Mouse (Mus musculus) ES-E14 (cell line): ENCODE data around the gene Usf3. TPM values are rescaled to one million over a fixed set of nuclear protein-coding genes. Genes with fewer than 3 reads are reported as not detected.

ENCODE experiments used
- DNase-seq: peaks from one replicate; pipeline ENCODE4 v3.0.0-alpha.2; 2013; ENCODE audit warnings: low read depth, low spot score
- H3K27ac ChIP-seq: 2 replicates; pipeline ENCODE4 v1.5.1; 2012; ENCODE audit warnings: low read depth, mild to moderate bottlenecking, low read length, moderate library complexity, mixed read lengths; ENCODE audit not compliant: poor library complexity, insufficient read depth, severe bottlenecking
- H3K36me3 ChIP-seq: 2 replicates; pipeline ENCODE4 v1.6.1; 2012; ENCODE audit warnings: mild to moderate bottlenecking, low read length, moderate library complexity, mixed read lengths; ENCODE audit not compliant: control insufficient read depth, poor library complexity, insufficient read depth, severe bottlenecking
- H3K4me1 ChIP-seq, 2 experiments: fragments of 150-350 bp in 1 of 2; sonication (generic) in 1 of 2; 2 replicates each; pipeline ENCODE4 v1.6.1; 2012; ENCODE audit warnings: low read length in 2 of 2, mild to moderate bottlenecking in 1 of 2, mixed read lengths in 1 of 2; ENCODE audit not compliant: control insufficient read depth in 2 of 2, insufficient read depth in 2 of 2, poor library complexity in 1 of 2
- H3K4me3 ChIP-seq, 2 experiments: fragments of 150-350 bp in 1 of 2; sonication (generic) in 1 of 2; 2 replicates each; pipeline ENCODE4 v1.5.1; 2012; ENCODE audit warnings: low read length in 2 of 2, low read depth in 1 of 2, mild to moderate bottlenecking in 1 of 2, mixed read lengths in 1 of 2; ENCODE audit not compliant: insufficient read depth in 1 of 2, poor library complexity in 1 of 2, severe bottlenecking in 1 of 2
- H3K9ac ChIP-seq: 2 replicates; pipeline ENCODE4 v1.6.1; 2012; ENCODE audit warnings: low read depth, mild to moderate bottlenecking, low read length, mixed read lengths; ENCODE audit not compliant: poor library complexity, insufficient read depth, severe bottlenecking
- H3K9me3 ChIP-seq: fragments of 150-350 bp; sonication (generic); 2 replicates; pipeline ENCODE4 v1.6.1; 2012; ENCODE audit warnings: low read depth, mild to moderate bottlenecking, low read length; ENCODE audit not compliant: control insufficient read depth, insufficient read depth
- CHD2 ChIP-seq: IDR thresholded peaks from 2 replicates; pipeline ENCODE4 v1.6.1; 2014; ENCODE audit warnings: mild to moderate bottlenecking, low read depth, low read length, inconsistent platforms
- HCFC1 ChIP-seq: IDR thresholded peaks from 2 replicates; pipeline ENCODE4 v1.6.1; 2012; ENCODE audit warnings: low read length, inconsistent platforms, borderline replicate concordance; ENCODE audit not compliant: insufficient read depth
- MAFK ChIP-seq: IDR thresholded peaks from 2 replicates; pipeline ENCODE4 v1.6.1; 2014; ENCODE audit warnings: mild to moderate bottlenecking, low read depth, low read length, inconsistent platforms; ENCODE audit not compliant: insufficient read depth
- ZC3H11A ChIP-seq: IDR thresholded peaks from 2 replicates; pipeline ENCODE4 v1.6.1; 2012; ENCODE audit warnings: low read depth, mild to moderate bottlenecking, inconsistent platforms, low read length, borderline replicate concordance
- ZNF384 ChIP-seq: IDR thresholded peaks from 2 replicates; pipeline ENCODE4 v1.6.1; 2012; ENCODE audit warnings: low read depth, low read length, inconsistent platforms
- in situ Hi-C, 2 experiments: fragments of 600-800 bp; cut with MboI; formaldehyde crosslinking; loops; one replicate each; pipeline ENCODE4 v1.15.1; 2025; ENCODE audit warnings: low sequenced_read_pairs in 2 of 2, inconsistent platforms in 1 of 2; ENCODE audit not compliant: unreplicated experiment in 2 of 2
- total RNA-seq: library from RNA; depleted of rRNA; stranded (reverse); fragments of 300-350 nt; gene quantifications from 2 replicates; pipeline ENCODE4 v1.2.3, GENCODE M21; 2012

Gene Usf3
- total RNA-seq, 1 experiment: 7.1 TPM

GRCm38 (mm10) chr16:44199066-44199703 is 26.1 kb downstream of the Usf3 start:
- Histone ChIP-seq H3K27ac (no peak overlapping the region), H3K4me3 (no peak overlapping the region), H3K36me3 (no peaks in the 10 kb centered on the region), H3K9me3 (no peaks in the 10 kb centered on the region), H3K4me1 (no peaks in the 10 kb centered on the region), H3K9ac (no peak overlapping the region)
- in situ Hi-C loops: no loop called here
- no peak for DNase-seq
- TF ChIP-seq ZC3H11A (no peak), CHD2 (no peak), ZNF384 (no peak), HCFC1 (no peak), MAFK (no peak)

- DNase-seq: no peak
- no peaks in the 10 kb centered on the region for H3K9me3 ChIP-seq
- H3K27ac ChIP-seq: no peak overlapping the region
- H3K9ac ChIP-seq: no peak overlapping the region
- TF ChIP-seq MAFK (no peak), ZNF384 (no peak), ZC3H11A (no peak), HCFC1 (no peak), CHD2 (no peak)
- in situ Hi-C loops: no loop called here
- H3K4me1 ChIP-seq: no peaks in the 10 kb centered on the region
- no peaks in the 10 kb centered on the region for H3K36me3 ChIP-seq
- no peak overlapping the region for H3K4me3 ChIP-seq
These were observed 27.1 kb downstream of the Usf3 start for GRCm38 (mm10) chr16:44200146-44200545.

GRCm38 (mm10) chr16:44204331-44204730 is 31.3 kb downstream of the Usf3 start:
- Histone ChIP-seq H3K4me3 (no peak overlapping the region), H3K9me3 (no peaks in the 10 kb centered on the region), H3K36me3 (no peaks in the 10 kb centered on the region), H3K9ac (no peak overlapping the region), H3K27ac (no peak overlapping the region), H3K4me1 (peaks cover 0 to 4% of the 10 kb centered on the region in 2 experiments; a peak in 1 of 4 replicates)
- in situ Hi-C loops: no loop called here
- no peak for TF ChIP-seq HCFC1
- TF ChIP-seq ZNF384: no peak
- no peak for DNase-seq

GRCm38 (mm10) chr16:44205973-44206372 is 32.9 kb downstream of the Usf3 start:
- no peaks in the 10 kb centered on the region for H3K36me3 ChIP-seq
- DNase-seq: no peak
- no peak for TF ChIP-seq MAFK
- no peak for TF ChIP-seq HCFC1
- no peak overlapping the region for H3K27ac ChIP-seq
- in situ Hi-C loops: no loop called here
- peaks cover 0 to 4% of the 10 kb centered on the region in 2 experiments; a peak in 1 of 4 replicates for H3K4me1 ChIP-seq
- no peaks in the 10 kb centered on the region for H3K9me3 ChIP-seq
- no peak overlapping the region for H3K4me3 ChIP-seq
- H3K9ac ChIP-seq: no peak overlapping the region
